Mouse (Mus musculus): ENCODE measurements around the gene Upk3b.

- TF ChIP-seq CTCF (IDR thresholded peaks at IDR 0.05; ENCODE audit: borderline replicate concordance, extremely low read depth, insufficient read depth, insufficient read length), result no peak
- TF ChIP-seq POLR2A (IDR thresholded peaks at IDR 0.05; ENCODE audit: borderline replicate concordance, extremely low read depth, insufficient read depth, insufficient read length, poor library complexity, severe bottlenecking), result no peak
These were observed 46.8 kb downstream of the Upk3b start for GRCm38 (mm10) chr5:136084891-136085651.
